Mouse (Mus musculus): ENCODE data around the gene Zfp652. TPM values are rescaled to one million over a fixed set of nuclear protein-coding genes. Genes with fewer than 3 reads are reported as not detected.

The Zfp652 gene
- polyA plus RNA-seq, 1 experiment = 30.1 TPM

DNA sequence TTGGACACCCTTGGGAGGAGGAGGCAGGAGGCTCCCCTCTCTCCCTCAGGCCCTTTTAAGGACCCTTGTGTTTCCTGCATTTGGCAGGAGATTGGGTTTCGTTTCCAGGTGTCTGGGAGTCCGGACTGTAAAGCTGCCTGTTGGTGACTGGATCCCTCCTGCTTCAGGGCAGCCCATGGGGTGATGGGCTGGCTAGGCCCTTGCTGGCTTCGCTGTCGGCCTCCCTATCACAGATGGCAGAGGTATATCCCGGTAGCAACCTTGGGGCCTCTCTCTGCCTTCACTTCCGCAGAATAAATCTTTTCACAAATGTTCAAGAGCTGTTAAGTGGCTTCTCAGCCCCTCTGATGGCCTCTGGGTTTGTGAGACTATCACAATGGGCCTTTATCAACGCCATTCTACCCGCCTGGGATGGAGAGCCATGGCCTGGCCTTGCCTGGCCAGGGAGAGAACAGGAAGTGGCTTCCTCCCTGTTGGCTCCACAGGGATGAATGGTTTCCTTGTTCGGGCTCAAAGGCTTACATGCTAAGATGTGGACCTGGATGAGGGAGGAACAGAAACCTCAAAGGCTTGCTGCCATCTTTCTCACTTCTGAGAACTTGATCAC lies 30.4 kb upstream of the Zfp652 start:
- no peak overlapping the region for H3K27ac ChIP-seq (ENCODE audit: insufficient read depth, low read length)
- H3K4me3 ChIP-seq (replicated peaks; ENCODE audit: insufficient read depth, low read depth, low read length) = no peak overlapping the region
- no peak for DNase-seq
- 76% methylated on average over 9 of the region's 9 CpGs for WGBS
- no peaks in the 10 kb centered on the region for H3K27me3 ChIP-seq (ENCODE audit: control insufficient read depth, insufficient read depth, low read length)
- 0 out of 2 replicates have a peak, but pooled peaks cover 5% of the 10 kb centered on the region for H3K4me1 ChIP-seq (ENCODE audit: control insufficient read depth, insufficient read depth, low read length)
- no peak for TF ChIP-seq POLR2A (IDR thresholded peaks at IDR 0.05; ENCODE audit: borderline replicate concordance, insufficient read depth, low read length)
- no peak for TF ChIP-seq CTCF (IDR thresholded peaks at IDR 0.05; ENCODE audit: borderline replicate concordance, insufficient read depth, low read depth, low read length)

DNA sequence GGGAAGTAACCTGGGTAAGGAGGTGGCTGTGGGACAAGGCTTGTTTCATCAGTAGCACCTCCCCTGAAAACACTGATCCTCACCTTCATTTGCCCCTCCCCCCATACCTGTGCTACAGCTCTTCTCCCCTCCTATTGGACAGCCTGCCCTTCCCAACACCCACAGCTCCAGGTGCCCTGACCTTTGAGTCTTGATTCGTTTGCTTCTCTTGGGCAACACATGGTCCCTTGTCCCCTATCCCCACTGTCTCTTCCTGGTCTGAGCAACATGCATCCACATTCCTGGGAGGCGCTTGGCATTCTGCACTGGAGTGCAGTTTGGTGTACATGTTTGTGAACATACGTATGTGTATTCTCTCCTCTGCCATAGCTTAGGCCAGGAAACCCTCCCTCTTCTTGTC lies 29.5 kb upstream of the Zfp652 start:
- WGBS = 79% methylated on average over 3 of the region's 3 CpGs
- Histone ChIP-seq H3K27ac (ENCODE audit: insufficient read depth, low read length) (no peak overlapping the region), H3K4me1 (ENCODE audit: control insufficient read depth, insufficient read depth, low read length) (0 out of 2 replicates have a peak, but pooled peaks cover 1% of the 10 kb centered on the region), H3K4me3 (replicated peaks; ENCODE audit: insufficient read depth, low read depth, low read length) (no peak overlapping the region), H3K27me3 (ENCODE audit: control insufficient read depth, insufficient read depth, low read length) (no peaks in the 10 kb centered on the region)
- no peak for DNase-seq
- no peak for TF ChIP-seq CTCF (IDR thresholded peaks at IDR 0.05; ENCODE audit: borderline replicate concordance, insufficient read depth, low read depth, low read length)
- TF ChIP-seq POLR2A (IDR thresholded peaks at IDR 0.05; ENCODE audit: borderline replicate concordance, insufficient read depth, low read length) = no peak

DNA sequence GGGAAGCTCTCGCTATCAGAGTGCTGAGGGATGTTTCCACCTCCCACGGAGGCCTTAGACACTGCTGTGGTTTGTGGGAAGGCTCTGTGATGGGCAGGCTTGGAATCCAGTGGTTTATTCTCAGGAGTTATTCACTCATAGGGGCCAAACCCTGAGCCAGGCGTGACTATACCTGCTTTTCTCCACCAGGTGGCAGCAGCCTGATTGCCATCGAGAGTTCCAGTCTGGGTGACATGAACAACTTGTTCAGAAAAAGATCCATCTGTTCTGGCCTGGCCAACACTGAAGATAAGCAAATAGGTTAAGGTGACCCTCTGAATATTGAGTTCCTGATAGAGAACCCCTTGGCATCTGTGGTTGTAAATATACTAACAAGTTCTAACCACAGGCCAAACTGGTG lies 26.4 kb upstream of the Zfp652 start:
- WGBS = 5% methylated on average over 4 of the region's 4 CpGs
- H3K27ac ChIP-seq (ENCODE audit: insufficient read depth, low read length) = no peak overlapping the region
- H3K27me3 ChIP-seq (ENCODE audit: control insufficient read depth, insufficient read depth, low read length) = no peaks in the 10 kb centered on the region
- DNase-seq = peak; percentile 69 to 80
- TF ChIP-seq POLR2A (IDR thresholded peaks at IDR 0.05; ENCODE audit: borderline replicate concordance, insufficient read depth, low read length) = no peak
- TF ChIP-seq CTCF (IDR thresholded peaks at IDR 0.05; ENCODE audit: borderline replicate concordance, insufficient read depth, low read depth, low read length) = peak; percentile 94
- no peaks in the 10 kb centered on the region for H3K4me1 ChIP-seq (ENCODE audit: control insufficient read depth, insufficient read depth, low read length)
- H3K4me3 ChIP-seq (replicated peaks; ENCODE audit: insufficient read depth, low read depth, low read length) = no peak overlapping the region

DNA sequence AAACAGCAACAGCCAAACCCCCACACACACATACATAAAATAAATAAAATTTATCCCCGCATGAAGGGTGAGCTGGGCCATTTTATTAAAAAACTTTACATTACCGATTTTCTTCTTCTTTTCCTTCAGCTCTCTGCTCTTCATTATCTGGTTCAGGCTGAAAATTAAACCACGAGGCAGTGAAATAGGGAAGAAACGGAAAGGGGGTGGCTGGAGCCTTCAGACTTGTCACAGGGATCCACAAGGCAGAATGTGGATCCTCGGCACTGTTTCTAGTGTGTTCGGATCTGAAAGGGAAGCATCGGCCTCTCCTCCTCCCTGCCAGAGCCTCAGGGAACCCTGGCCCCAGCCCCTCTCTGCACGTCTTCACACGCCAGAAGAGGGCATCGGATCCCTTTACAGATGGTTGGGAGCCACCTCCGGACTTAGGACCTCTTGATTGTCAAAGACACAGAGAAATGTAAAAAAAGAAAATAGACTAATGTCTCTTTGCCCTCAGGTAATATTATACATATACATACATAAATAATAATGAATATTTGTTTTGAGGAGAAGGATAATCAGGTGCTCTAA lies 25.3 kb upstream of the Zfp652 start:
- H3K27me3 ChIP-seq (ENCODE audit: control insufficient read depth, insufficient read depth, low read length) = no peaks in the 10 kb centered on the region
- H3K27ac ChIP-seq (ENCODE audit: insufficient read depth, low read length) = no peak overlapping the region
- H3K4me1 ChIP-seq (ENCODE audit: control insufficient read depth, insufficient read depth, low read length) = no peaks in the 10 kb centered on the region
- DNase-seq = no peak
- TF ChIP-seq POLR2A (IDR thresholded peaks at IDR 0.05; ENCODE audit: borderline replicate concordance, insufficient read depth, low read length) = no peak
- no peak for TF ChIP-seq CTCF (IDR thresholded peaks at IDR 0.05; ENCODE audit: borderline replicate concordance, insufficient read depth, low read depth, low read length)
- H3K4me3 ChIP-seq (replicated peaks; ENCODE audit: insufficient read depth, low read depth, low read length) = no peak overlapping the region
- WGBS = 48% methylated on average over 11 of the region's 11 CpGs

DNA sequence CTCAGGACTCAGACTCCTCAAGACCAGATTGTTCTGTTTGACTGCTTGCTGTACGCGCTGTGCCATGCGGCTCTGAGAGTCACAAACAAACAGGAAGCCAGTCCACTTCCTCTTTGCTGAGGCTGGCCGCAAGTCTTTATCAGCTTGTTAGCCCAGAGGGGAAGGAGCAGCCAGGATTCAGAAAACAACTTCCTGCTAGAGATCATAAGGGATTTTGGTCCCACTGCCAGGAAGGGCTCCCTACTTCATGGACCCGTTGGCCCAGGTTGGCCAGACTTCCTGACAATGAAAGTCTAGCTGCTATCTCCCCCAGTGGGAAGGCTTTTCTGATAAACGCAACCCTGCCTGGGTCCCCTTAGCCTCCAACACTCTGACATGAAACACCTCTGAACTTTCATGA lies 24.0 kb upstream of the Zfp652 start:
- Histone ChIP-seq H3K27ac (ENCODE audit: insufficient read depth, low read length) (no peak overlapping the region), H3K4me3 (replicated peaks; ENCODE audit: insufficient read depth, low read depth, low read length) (no peak overlapping the region), H3K27me3 (ENCODE audit: control insufficient read depth, insufficient read depth, low read length) (no peaks in the 10 kb centered on the region), H3K4me1 (ENCODE audit: control insufficient read depth, insufficient read depth, low read length) (no peaks in the 10 kb centered on the region)
- no peak for DNase-seq
- TF ChIP-seq POLR2A (IDR thresholded peaks at IDR 0.05; ENCODE audit: borderline replicate concordance, insufficient read depth, low read length) = no peak
- no peak for TF ChIP-seq CTCF (IDR thresholded peaks at IDR 0.05; ENCODE audit: borderline replicate concordance, insufficient read depth, low read depth, low read length)
- WGBS = 80% methylated on average over 6 of the region's 6 CpGs

DNA sequence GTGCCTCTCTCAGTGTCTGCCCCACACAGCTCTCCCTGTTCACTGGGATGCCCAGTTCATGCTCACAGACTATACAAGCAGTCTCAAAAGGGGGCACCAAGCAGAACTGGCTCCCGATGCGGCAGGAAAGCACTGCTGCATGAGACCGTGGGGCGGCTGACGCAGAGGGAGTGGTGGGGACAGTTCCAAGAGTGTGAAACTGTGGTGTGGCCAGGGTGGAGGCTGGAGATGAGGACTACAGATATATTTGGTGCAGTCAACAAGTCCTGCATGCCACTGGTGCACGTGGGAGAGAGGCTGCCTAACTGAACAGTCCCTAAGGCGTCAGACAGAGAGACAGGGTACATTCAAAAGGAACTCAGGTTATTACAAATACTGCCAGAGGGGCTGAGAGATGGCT lies 23.5 kb upstream of the Zfp652 start:
- Histone ChIP-seq H3K27ac (ENCODE audit: insufficient read depth, low read length) (no peak overlapping the region), H3K27me3 (ENCODE audit: control insufficient read depth, insufficient read depth, low read length) (no peaks in the 10 kb centered on the region), H3K4me1 (ENCODE audit: control insufficient read depth, insufficient read depth, low read length) (no peaks in the 10 kb centered on the region), H3K4me3 (replicated peaks; ENCODE audit: insufficient read depth, low read depth, low read length) (no peak overlapping the region)
- 59% methylated on average over 7 of the region's 7 CpGs for WGBS
- DNase-seq = no peak
- no peak for TF ChIP-seq CTCF (IDR thresholded peaks at IDR 0.05; ENCODE audit: borderline replicate concordance, insufficient read depth, low read depth, low read length)
- TF ChIP-seq POLR2A (IDR thresholded peaks at IDR 0.05; ENCODE audit: borderline replicate concordance, insufficient read depth, low read length) = no peak

DNA sequence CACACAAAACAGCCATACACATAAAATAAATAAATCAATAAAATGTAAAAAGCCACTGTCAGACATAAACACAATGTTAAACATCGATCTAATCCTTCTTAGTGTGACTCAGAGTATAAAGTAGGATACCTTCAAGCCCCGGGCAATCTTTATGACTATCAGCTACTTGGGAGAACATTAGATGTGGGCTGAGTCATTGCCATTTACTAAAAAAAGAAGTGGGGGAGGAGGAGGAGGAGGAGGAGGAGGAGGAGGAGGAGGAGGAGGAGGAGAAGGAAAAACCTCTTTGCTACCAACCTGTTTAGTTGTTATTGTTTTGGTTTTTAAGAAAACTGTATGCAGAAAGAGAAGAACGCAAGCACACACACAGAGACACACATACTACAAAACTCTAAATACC lies 22.9 kb upstream of the Zfp652 start:
- DNase-seq = no peak
- no peak for TF ChIP-seq POLR2A (IDR thresholded peaks at IDR 0.05; ENCODE audit: borderline replicate concordance, insufficient read depth, low read length)
- Histone ChIP-seq H3K27ac (ENCODE audit: insufficient read depth, low read length) (no peak overlapping the region), H3K27me3 (ENCODE audit: control insufficient read depth, insufficient read depth, low read length) (no peaks in the 10 kb centered on the region), H3K4me1 (ENCODE audit: control insufficient read depth, insufficient read depth, low read length) (no peaks in the 10 kb centered on the region), H3K4me3 (replicated peaks; ENCODE audit: insufficient read depth, low read depth, low read length) (no peak overlapping the region)
- 85% methylated on average over 3 of the region's 3 CpGs for WGBS

DNA sequence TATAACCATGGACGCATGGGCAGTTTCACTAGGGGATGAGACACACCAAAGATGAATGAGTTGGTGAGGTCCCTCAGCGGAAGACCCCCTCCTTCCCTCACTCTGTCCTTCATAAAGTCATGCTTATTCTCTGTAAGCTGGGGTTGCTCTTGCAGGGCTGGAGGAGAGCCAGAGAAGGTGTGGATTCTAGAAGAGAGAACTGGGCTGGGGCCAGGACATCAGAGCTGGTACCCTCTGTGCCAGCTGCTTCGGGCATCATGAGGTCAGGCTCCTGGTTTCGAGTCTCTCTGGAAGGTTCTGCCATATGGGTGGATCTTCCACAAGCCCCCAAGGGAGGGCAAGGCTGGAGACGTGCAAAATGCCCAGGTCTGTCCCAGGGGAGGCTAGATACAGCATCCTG lies 13.9 kb upstream of the Zfp652 start:
- Histone ChIP-seq H3K27me3 (ENCODE audit: control insufficient read depth, insufficient read depth, low read length) (no peaks in the 10 kb centered on the region), H3K4me3 (replicated peaks; ENCODE audit: insufficient read depth, low read depth, low read length) (no peak overlapping the region), H3K4me1 (ENCODE audit: control insufficient read depth, insufficient read depth, low read length) (no peaks in the 10 kb centered on the region), H3K27ac (ENCODE audit: insufficient read depth, low read length) (no peak overlapping the region)
- no peak for TF ChIP-seq POLR2A (IDR thresholded peaks at IDR 0.05; ENCODE audit: borderline replicate concordance, insufficient read depth, low read length)
- no peak for DNase-seq
- 40% methylated on average over 5 of the region's 5 CpGs for WGBS
